Mouse (Mus musculus): ENCODE results near the gene Emid1. TPM values are rescaled to one million over a fixed set of nuclear protein-coding genes. Genes with fewer than 3 reads are reported as not detected.

Gene Emid1
- polyA plus RNA-seq, 1 experiment from 2014 or later = 14.6 TPM

DNA sequence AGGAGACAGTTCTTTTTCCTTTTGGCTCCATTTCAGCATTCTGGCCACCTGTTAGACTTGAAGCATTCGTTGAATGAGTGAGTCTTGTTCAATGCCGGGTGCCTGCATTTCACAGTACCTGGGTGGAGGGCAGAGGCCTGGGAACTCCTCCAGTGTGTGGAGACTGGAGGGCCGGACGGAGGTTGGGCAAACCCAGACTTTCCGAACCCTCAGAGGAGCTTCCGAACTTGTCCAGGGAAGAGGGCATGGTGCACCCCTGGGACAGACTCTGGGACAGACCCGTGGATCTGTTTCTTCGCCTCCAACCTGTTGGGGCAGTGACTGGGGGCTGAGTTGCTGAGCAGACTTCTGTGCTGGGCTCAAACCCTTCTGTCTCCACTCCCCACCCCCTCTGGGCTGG lies 95.0 kb downstream of the Emid1 start:
- DNase-seq (ENCODE audit: low spot score) (no peak), ATAC-seq (replicated peaks; ENCODE audit: low FRiP score) (no peak)
- peaks cover 29% of the 10 kb centered on the region for H3K4me1 ChIP-seq (replicated peaks; ENCODE audit: control insufficient read depth, insufficient read depth, low read length)
- 66% methylated on average over 8 of the region's 8 CpGs for WGBS
- H3K27ac ChIP-seq (ENCODE audit: low read depth, low read length) = no peak overlapping the region
- no peaks in the 10 kb centered on the region for H3K36me3 ChIP-seq (ENCODE audit: control insufficient read depth, insufficient read depth, low read length)
- no peaks in the 10 kb centered on the region for H3K9me3 ChIP-seq (ENCODE audit: control insufficient read depth, low read length)
- H3K27me3 ChIP-seq (replicated peaks; ENCODE audit: control insufficient read depth, insufficient read depth, low read length) = peaks cover 68% of the 10 kb centered on the region
- no peak overlapping the region for H3K4me2 ChIP-seq
- no peak overlapping the region for H3K9ac ChIP-seq (ENCODE audit: low read depth, low read length)
- no peak overlapping the region for H3K4me3 ChIP-seq (ENCODE audit: low read depth, low read length)

Other genes starting within 250 kb of the Emid1 start
- gene Nefh, start 204.2 kb downstream of the Emid1 start, polyA plus RNA-seq (2014; fragmentation: Nextera tagmentation; extraction: Ambion mirVana) = 0.90 and 1.1 TPM in 2 replicates
- 126 and 139 TPM in 2 replicates for gene Ap1b1, start 165.4 kb downstream of the Emid1 start, polyA plus RNA-seq (2014; fragmentation: Nextera tagmentation; extraction: Ambion mirVana)
- gene Rasl10a, start 94.1 kb downstream of the Emid1 start, polyA plus RNA-seq (2014; fragmentation: Nextera tagmentation; extraction: Ambion mirVana) = 0.75 and 1.3 TPM in 2 replicates
- gene Gas2l1, start 86.9 kb downstream of the Emid1 start, polyA plus RNA-seq (2014; fragmentation: Nextera tagmentation; extraction: Ambion mirVana) = 41.9 and 46.5 TPM in 2 replicates
- 27.0 and 29.1 TPM in 2 replicates for gene Rhbdd3, start 53.3 kb downstream of the Emid1 start, polyA plus RNA-seq (2014; fragmentation: Nextera tagmentation; extraction: Ambion mirVana)
- 363 and 367 TPM in 2 replicates for gene Ewsr1, start 53.0 kb downstream of the Emid1 start, polyA plus RNA-seq (2014; fragmentation: Nextera tagmentation; extraction: Ambion mirVana)
- gene Kremen1, start 109.3 kb upstream of the Emid1 start, polyA plus RNA-seq (2014; fragmentation: Nextera tagmentation; extraction: Ambion mirVana) = 4.6 and 5.2 TPM in 2 replicates